Mouse (Mus musculus): ENCODE data around the gene Ciz1. TPM values are rescaled to one million over a fixed set of nuclear protein-coding genes. Genes with fewer than 3 reads are reported as not detected.

Gene Ciz1
- polyA plus RNA-seq, 1 experiment from 2014 or later, result 56.7 TPM

DNA sequence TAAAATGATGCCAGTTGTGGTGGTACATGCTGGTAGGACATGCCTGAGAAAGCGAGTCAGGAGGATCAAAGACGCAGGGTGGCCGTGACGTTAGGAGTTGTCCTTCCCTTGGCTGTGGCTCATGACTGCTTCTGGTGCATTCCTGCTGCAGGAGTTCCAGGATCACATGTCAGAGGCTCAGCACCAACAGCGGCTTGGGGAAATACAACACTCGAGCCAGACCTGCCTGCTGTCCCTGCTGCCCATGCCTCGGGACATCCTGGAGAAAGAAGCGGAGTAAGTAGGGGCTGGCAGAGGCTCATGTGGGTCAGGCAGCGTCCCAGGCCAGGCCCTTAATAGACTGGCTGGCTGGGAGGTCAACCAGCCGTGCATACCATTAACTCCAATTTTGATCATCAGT lies 22.1 kb downstream of the Ciz1 start:
- peaks cover 95% of the 10 kb centered on the region for H3K36me3 ChIP-seq
- 89% methylated on average over 10 of the region's 10 CpGs for WGBS
- no peak for ATAC-seq
- H3K9ac ChIP-seq (replicated peaks), result no peak overlapping the region
- no peak overlapping the region for H3K4me2 ChIP-seq (replicated peaks)
- H3K27me3 ChIP-seq, result peaks cover under 1% of the 10 kb centered on the region; the same call in 1 of the 2 replicates
- no peak overlapping the region for H3K27ac ChIP-seq
- H3K9me3 ChIP-seq, result no peaks in the 10 kb centered on the region
- no peaks in the 10 kb centered on the region for H3K4me1 ChIP-seq (replicated peaks)
- no peak overlapping the region for H3K4me3 ChIP-seq (replicated peaks)

DNA sequence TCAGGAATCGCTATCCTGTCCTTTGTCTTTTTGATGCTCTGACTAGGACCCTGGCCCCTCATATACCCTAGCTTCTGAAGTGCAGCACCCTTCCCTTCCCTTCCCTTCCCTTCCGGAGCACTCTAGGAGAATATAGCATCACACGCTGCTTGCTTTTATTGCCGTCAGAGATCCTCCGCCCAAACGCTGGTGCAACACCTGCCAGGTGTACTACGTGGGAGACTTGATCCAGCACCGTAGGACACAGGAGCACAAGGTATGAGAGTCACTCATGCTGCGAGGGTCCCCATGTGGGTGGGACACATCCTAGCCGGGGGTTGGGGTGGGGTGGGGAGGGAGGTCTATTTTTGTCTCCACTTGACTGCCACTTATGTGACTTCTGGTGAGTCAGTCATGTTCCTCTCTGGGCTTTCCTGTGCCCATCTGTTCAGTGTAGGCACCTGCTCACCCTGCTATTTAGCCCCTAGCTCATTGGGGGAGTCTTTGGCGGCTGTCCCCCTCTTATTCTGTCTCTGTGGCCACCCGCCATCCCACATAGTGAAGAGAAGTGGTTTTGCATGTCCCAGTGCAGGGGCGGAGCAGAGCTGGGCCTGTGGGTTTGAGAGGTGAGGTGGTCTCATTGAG lies 23.3 kb downstream of the Ciz1 start:
- H3K4me1 ChIP-seq (replicated peaks), result 0 out of 2 replicates have a peak, but pooled peaks cover 1% of the 10 kb centered on the region
- H3K4me2 ChIP-seq (replicated peaks), result no peak overlapping the region
- H3K4me3 ChIP-seq (replicated peaks), result no peak overlapping the region
- H3K9ac ChIP-seq (replicated peaks), result no peak overlapping the region
- H3K27me3 ChIP-seq, result peaks cover 9% of the 10 kb centered on the region
- no peak for ATAC-seq
- H3K9me3 ChIP-seq, result no peaks in the 10 kb centered on the region
- peaks cover 93% of the 10 kb centered on the region for H3K36me3 ChIP-seq
- no peak overlapping the region for H3K27ac ChIP-seq
- 93% methylated on average over 13 of the region's 13 CpGs for WGBS

DNA sequence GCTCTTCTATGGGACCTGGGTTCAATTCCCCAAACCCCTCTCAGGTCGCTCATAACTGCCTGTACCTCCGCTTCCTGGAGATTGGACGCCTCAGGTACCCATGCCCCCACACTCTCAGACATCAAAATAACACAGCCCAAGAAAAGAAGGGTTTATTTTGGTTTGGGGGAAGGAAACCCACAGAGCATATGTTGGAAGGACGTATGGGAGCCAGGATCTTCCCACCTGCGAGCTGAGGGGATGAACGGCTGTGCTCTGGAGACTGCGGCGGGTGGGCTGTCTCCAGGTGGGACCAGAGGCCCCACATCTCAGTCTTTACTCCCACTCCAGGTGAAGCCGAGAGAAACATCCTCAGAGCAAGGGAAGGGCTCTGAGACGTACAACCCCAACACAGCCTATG lies 24.8 kb downstream of the Ciz1 start:
- H3K4me2 ChIP-seq (replicated peaks), result no peak overlapping the region
- 94% methylated on average over 10 of the region's 10 CpGs for WGBS
- ATAC-seq, result no peak
- H3K4me1 ChIP-seq (replicated peaks), result peaks cover 12% of the 10 kb centered on the region
- H3K9me3 ChIP-seq, result no peaks in the 10 kb centered on the region
- H3K9ac ChIP-seq (replicated peaks), result no peak overlapping the region
- no peak overlapping the region for H3K27ac ChIP-seq
- H3K27me3 ChIP-seq, result peaks cover 9% of the 10 kb centered on the region
- no peak overlapping the region for H3K4me3 ChIP-seq (replicated peaks)
- peaks cover 77% of the 10 kb centered on the region for H3K36me3 ChIP-seq

DNA sequence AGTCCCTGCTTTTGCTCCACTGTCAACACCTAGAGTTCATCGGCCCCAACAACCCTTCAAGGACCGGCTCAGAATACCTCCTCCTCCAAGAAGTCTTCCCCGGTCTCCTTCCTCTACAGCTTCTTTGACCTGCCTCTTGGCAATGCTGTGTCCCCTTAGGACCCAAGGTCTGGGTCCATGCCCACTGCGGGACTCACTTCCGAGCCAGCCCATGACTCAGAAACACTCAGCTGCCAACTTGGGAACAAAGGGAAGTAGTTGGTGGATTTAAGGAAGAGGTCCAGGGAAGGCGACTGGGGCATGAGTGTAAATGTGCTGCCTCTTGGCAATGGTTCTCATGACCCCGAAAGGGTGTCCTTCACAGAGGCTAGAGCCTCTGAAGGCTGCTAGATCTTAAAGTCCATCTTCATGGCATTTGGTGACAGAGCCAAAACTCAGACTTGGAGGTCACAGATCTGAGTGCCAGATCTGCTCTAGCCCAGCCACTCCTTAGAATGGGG lies 27.9 kb downstream of the Ciz1 start:
- no peak overlapping the region for H3K4me2 ChIP-seq (replicated peaks)

DNA sequence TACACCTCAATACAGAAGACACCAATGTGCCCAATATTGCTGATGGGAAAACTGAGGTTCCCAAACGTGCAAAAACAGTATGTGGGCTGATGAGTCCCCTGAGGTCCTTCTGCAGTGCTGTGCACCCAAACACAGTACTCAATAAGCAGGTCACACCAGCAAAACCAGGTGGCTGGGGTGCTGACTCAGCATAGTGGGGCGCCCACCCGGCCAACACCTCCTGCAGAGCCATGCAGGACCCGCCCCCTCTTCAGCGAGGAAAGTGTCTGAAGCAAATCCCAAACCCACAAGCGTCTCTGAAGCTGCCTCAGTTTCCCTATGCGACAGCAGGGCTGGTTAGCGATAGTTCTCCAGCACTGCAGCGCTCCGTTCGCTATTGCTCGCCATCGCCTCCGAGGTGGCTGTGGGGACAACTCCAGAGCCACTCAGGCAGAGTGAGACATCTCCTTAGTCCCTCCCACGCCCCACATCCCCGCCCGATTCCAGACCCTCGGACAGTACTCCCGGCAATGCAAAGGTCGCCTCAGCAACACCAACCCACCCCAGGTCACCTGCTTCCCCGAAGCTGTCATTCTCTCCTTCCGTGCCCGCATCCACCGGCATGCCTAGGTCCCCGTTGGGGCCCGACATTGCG lies 29.1 kb downstream of the Ciz1 start:
- peak overlapping the region; percentile 6; the same call in 1 of the 2 replicates for H3K27ac ChIP-seq
- under 1% methylated on average over 27 of the region's 27 CpGs for WGBS

More for the DNA sequence above, 27.9 kb downstream of the Ciz1 start:
- WGBS, result 95% methylated on average over 7 of the region's 7 CpGs
- ATAC-seq, result no peak
- Histone ChIP-seq H3K9me3 (no peaks in the 10 kb centered on the region), H3K27me3 (peaks cover 9% of the 10 kb centered on the region), H3K4me3 (replicated peaks) (no peak overlapping the region), H3K4me1 (replicated peaks) (peaks cover 12% of the 10 kb centered on the region), H3K27ac (no peak overlapping the region), H3K9ac (replicated peaks) (no peak overlapping the region), H3K36me3 (peaks cover 51% of the 10 kb centered on the region)

DNA sequence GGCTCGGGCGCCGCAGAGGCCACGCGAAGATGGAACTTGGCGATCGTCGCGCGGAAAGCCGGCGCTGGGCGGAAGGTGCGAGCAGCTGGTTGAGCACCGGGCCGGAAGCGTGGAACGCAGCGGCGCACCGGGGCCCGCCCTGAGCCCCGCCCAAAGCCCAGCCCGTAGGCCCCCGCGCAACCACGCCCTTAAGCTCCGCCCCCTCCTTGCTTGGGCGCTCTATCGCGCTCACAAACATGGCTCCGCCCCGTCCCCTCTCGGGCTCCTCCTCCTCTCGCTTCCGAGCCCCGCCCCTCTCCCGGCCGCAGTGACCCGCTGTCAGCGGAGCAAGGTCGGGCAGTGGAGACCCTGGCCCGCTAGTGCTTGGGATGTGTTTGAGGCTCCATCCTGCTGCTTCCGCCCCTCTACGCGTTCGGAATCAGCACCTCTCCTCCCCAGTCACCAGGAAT lies 29.7 kb downstream of the Ciz1 start, which contains the start of gene 1110008P14Rik:
1110008P14Rik (minus strand) TSS at position 164 of the 449 bp plus-strand sequence.
- H3K4me1 ChIP-seq (replicated peaks), result peaks cover 12% of the 10 kb centered on the region
- H3K4me3 ChIP-seq (replicated peaks), result peak within 1 kb of the TSS; percentile 70
- H3K27ac ChIP-seq, result peak within 1 kb of the TSS; percentile 6
- H3K36me3 ChIP-seq, result peaks cover 34% of the 10 kb centered on the region
- H3K9ac ChIP-seq (replicated peaks), result peak within 1 kb of the TSS; percentile 76
- H3K4me2 ChIP-seq (replicated peaks), result peak within 1 kb of the TSS; percentile 94
- ATAC-seq, result peak; percentile 87
- peaks cover 9% of the 10 kb centered on the region for H3K27me3 ChIP-seq
- 1% methylated on average over 46 of the region's 47 CpGs for WGBS
- no peaks in the 10 kb centered on the region for H3K9me3 ChIP-seq

More for the DNA sequence above, 29.1 kb downstream of the Ciz1 start:
- ATAC-seq, result peak; percentile 75
- peak overlapping the region; percentile 94 for H3K4me2 ChIP-seq (replicated peaks)
- peaks cover 12% of the 10 kb centered on the region for H3K4me1 ChIP-seq (replicated peaks)
- H3K9ac ChIP-seq (replicated peaks), result peak overlapping the region; percentile 76
- peaks cover 39% of the 10 kb centered on the region for H3K36me3 ChIP-seq
- peaks cover 9% of the 10 kb centered on the region for H3K27me3 ChIP-seq
- peak overlapping the region; percentile 70 for H3K4me3 ChIP-seq (replicated peaks)
- H3K9me3 ChIP-seq, result no peaks in the 10 kb centered on the region

DNA sequence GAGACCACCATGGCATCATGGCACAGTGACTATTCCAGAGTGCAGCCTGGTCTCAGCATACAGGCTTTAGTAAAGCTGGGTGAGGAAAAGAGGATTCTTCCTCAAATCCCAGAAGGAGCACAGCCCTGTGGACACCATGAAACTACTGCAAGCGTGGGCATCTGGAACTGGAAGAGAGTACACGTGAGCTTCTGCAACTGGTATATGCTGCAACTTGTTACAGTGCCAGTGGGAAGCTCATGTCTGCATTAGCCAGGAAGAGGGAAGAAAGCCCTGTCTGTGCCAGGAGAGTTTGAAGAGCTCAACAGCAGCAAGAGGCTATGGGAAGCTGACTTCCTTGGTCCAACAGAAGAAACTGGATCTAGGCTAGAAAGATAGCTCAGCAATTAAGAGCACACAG lies 30.6 kb downstream of the Ciz1 start:
- Histone ChIP-seq H3K27me3 (peaks cover 9% of the 10 kb centered on the region), H3K4me2 (replicated peaks) (no peak overlapping the region; the same call in 1 of the 2 replicates), H3K36me3 (peaks cover 25% of the 10 kb centered on the region), H3K4me3 (replicated peaks) (0 out of 2 replicates have a peak overlapping the region, but pooled peaks have one; percentile 70), H3K9me3 (no peaks in the 10 kb centered on the region), H3K4me1 (replicated peaks) (peaks cover 12% of the 10 kb centered on the region), H3K27ac (no peak overlapping the region), H3K9ac (replicated peaks) (no peak overlapping the region)
- 87% methylated on average over 2 of the region's 2 CpGs for whole genome bisulfite sequencing
- no peak for ATAC-seq

DNA sequence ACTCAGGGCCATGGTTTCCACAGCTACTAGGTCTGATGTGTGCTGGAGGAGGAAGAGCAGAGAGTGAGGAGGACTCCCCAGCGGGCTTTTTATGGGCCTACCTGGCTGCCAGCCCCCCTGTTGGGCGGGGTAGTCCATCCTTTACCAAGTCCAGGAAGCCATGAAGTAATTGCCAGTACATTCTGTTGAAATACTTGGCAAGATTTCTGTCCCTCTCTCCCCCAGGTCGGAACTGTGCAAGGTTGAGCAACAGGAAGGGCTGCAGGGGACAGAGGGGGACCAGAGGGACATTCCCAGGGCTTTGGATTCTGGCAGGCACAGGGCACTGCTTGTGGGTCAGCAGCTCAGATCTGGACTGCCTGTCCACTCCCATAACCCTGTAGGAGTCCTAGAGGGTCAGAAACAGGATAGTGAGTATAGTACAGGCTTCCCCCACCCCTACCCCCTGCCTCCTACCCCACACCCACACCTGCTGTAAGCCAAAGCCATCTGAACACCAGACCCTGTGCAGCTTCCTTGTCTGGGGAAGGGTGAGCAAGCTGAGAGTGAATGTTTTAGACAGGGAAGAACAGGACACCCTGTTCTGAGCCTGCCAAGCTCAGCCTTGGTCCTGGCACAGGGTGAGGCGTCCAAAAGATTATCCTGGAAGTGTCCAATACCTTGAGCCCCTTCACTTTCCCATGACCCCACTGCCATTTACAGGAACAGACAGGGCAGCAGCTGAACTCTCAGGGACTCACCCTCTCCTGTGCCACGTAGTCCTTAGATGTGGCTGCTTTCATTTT lies 35.8 kb downstream of the Ciz1 start, which contains the start of gene Lcn2:
Lcn2 (minus strand) TSS at position 547 of the 785 bp plus-strand sequence.
- no peak for ATAC-seq
- H3K4me2 ChIP-seq (replicated peaks), result no peak within 1 kb of the TSS
- H3K27me3 ChIP-seq, result no peaks in the 10 kb centered on the region
- no peaks in the 10 kb centered on the region for H3K9me3 ChIP-seq
- H3K4me3 ChIP-seq (replicated peaks), result no peak within 1 kb of the TSS
- no peaks in the 10 kb centered on the region for H3K36me3 ChIP-seq
- H3K9ac ChIP-seq (replicated peaks), result 0 out of 2 replicates have a peak within 1 kb of the TSS, but pooled peaks have one; percentile 14
- H3K4me1 ChIP-seq (replicated peaks), result no peaks in the 10 kb centered on the region
- no peak within 1 kb of the TSS for H3K27ac ChIP-seq
- 56% methylated on average over 5 of the region's 5 CpGs for WGBS

DNA sequence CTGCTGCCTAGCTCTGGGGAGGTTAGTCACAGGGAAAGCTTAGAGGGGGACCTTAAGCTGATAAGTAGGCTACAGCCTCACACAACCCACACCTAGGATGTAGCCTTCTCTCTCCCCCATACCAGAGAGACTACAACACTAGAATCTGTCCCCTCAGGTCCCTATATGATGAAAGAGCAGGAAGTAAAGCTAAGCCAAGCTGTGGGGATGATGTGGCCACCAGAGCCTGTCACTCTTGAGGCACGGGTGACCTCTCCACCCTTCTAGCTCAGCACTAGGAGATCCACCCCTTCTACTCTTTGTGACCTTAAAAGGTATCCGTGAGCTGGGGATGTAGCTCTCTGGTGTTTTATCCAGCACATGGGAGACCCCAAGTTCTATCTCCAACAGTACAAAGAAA lies 37.0 kb downstream of the Ciz1 start:
- Histone ChIP-seq H3K9me3 (no peaks in the 10 kb centered on the region), H3K36me3 (no peaks in the 10 kb centered on the region), H3K4me1 (replicated peaks) (no peaks in the 10 kb centered on the region), H3K27ac (no peak overlapping the region), H3K9ac (replicated peaks) (no peak overlapping the region), H3K4me2 (replicated peaks) (no peak overlapping the region), H3K27me3 (no peaks in the 10 kb centered on the region), H3K4me3 (replicated peaks) (no peak overlapping the region)
- ATAC-seq, result no peak
- 76% methylated on average over 2 of the region's 2 CpGs for WGBS

DNA sequence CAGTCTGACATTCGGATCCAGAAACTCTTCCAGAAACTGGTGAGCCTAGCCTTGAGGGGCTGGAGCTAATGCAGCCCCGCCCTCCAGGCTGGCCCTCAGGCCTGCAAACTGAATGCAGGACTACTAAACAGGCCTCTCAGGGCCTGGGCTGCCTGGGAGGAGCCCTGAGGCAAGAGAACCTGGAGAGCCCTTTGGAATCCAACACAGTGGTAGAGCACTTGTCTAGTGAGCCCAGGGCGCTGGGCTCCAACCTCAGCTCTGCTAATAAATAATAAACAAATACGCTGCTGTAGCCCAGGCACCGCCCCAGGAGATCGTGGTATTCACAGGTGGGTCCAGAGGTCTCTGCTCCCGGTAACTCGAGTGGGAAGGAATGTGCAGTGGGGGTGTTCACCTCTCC lies 38.7 kb downstream of the Ciz1 start:
- Histone ChIP-seq H3K9me3 (no peaks in the 10 kb centered on the region), H3K27me3 (no peaks in the 10 kb centered on the region), H3K4me2 (replicated peaks) (no peak overlapping the region), H3K4me1 (replicated peaks) (peaks cover 5% of the 10 kb centered on the region), H3K9ac (replicated peaks) (no peak overlapping the region), H3K27ac (no peak overlapping the region), H3K36me3 (no peaks in the 10 kb centered on the region), H3K4me3 (replicated peaks) (no peak overlapping the region)
- WGBS, result 75% methylated on average over 8 of the region's 8 CpGs
- no peak for ATAC-seq

DNA sequence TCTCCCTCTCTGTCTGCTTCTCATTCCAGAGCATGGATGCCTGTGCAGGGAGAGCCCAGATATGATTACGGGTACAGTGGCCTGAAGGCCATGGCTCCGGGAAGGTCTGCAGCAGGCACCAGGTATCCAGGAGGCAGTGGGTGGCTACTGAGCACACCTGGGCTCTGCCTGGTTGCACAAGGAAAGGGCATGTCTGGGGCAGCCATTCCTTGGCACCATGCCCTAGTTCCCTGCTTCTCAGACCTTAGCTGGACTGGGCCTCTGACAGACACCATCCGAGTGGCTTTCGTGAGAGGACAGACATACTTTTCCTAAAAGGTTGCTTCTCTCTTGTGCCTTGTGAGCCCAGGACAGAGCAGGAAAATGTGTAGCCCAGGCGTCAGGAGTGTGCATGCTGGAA lies 39.9 kb downstream of the Ciz1 start:
- no peaks in the 10 kb centered on the region for H3K27me3 ChIP-seq
- no peak overlapping the region for H3K9ac ChIP-seq (replicated peaks)
- H3K27ac ChIP-seq, result no peak overlapping the region
- 77% methylated on average over 5 of the region's 5 CpGs for WGBS
- no peak for ATAC-seq
- H3K4me1 ChIP-seq (replicated peaks), result peaks cover 11% of the 10 kb centered on the region
- H3K4me2 ChIP-seq (replicated peaks), result no peak overlapping the region
- H3K4me3 ChIP-seq (replicated peaks), result no peak overlapping the region
- no peaks in the 10 kb centered on the region for H3K36me3 ChIP-seq
- H3K9me3 ChIP-seq, result no peaks in the 10 kb centered on the region
